Mouse (Mus musculus) liver, adult 2 months (tissue): ENCODE results near the gene Prdm16.

Experiments
- CTCF ChIP-seq: fragments of 200-500 bp; IDR thresholded peaks from 2 replicates; pipeline ENCODE4 v1.5.1; 2011; ENCODE audit warnings: low read depth, low read length, control low read depth
- POLR2A ChIP-seq: fragments of 200-500 bp; IDR thresholded peaks from 2 replicates; pipeline ENCODE4 v1.6.1; 2011; ENCODE audit warnings: low read length, control low read depth; ENCODE audit not compliant: insufficient read depth; ENCODE audit errors: extremely low read depth

GRCm38 (mm10) chr4:154574208-154574875 lies 62.3 kb downstream of the Prdm16 start:
- no peak for TF ChIP-seq CTCF
- TF ChIP-seq POLR2A: no peak
